Mouse (Mus musculus): ENCODE measurements around the gene Gng8.

DNA sequence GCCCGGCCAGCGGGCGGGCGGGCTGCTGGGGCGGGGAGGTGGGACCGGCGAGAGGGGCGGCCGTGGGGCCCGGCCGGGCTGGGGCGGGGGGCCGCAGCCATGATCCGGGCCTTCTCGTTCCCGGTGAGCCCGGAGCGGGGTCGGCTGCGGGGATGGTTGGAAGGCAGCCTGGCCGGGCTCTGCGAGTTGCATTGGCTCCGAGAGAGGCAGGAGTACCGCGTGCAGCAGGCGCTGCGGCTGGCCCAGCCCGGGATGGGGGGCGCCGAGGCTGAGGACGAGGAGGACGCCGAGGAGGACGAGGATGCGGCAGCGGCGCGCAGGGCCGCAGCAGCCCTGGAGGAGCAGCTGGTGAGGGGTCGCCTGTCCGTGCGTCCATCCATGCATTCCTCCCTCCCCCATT lies 16.3 kb upstream of the Gng8 start:
- TF ChIP-seq CTCF (IDR thresholded peaks at IDR 0.05; ENCODE audit: low read depth, low read length) (no peak), POLR2A (IDR thresholded peaks at IDR 0.05; ENCODE audit: extremely low read depth, insufficient read depth, low read length) (no peak)

All from liver, adult 2 months (tissue).